Mouse (Mus musculus): ENCODE measurements around the gene Syne1.

Gene Syne1

DNA sequence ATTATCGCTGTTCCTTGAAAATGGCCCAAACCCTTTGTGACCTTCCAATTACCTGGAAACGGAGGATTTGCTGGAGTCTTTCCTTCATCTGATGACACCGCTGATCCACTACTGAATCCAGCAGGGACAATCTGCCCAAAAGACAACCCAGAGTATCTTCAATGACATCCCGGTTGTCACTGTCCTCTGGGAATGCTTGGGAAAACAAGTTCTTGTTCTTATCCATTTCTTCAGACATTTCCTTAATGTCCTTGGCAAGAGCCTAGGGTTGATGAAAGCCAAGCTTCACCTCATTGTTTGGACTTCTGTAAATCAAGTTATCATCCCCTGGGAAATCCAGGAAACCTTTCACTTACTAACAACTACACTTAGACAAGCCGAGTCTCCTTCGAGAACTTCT lies 398.2 kb downstream of the Syne1 start:
- no peak for DNase-seq (ENCODE audit: low read depth, low spot score)

DNA sequence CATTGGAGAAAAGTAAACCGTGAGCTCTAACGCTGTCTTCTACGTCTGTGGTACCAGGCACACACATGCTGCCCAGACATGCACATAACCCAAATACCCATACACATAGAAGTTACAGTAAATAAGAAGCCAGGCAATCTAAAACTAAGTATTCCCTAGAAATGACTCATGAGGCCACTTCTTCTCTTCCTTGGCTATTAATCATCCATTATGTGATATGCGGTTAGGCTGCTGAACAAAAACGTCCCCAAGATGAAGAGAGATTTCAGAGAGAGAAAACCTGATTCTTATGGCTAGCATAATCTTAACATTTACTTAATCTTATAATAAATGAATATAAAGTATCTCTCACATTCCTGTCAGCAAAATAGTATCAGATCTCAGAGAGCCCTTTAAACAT lies 409.8 kb downstream of the Syne1 start:
- DNase-seq (ENCODE audit: low read depth, low spot score), result no peak

DNA sequence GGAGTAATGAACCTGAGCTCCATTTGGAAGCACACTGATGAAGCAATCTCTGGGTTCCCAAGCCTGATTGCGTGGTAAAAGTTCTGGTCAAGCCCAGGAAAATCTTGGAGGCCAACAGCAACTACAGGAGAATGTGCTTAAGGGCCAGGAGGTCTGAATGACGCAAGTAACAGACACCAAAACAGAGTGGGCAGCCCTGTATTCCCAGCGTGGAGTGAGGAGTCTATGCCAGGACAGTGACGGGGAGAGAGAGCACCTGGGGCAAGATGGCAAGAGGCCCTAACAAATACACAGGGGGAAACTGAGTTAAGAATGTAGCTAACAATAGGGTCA lies 411.4 kb downstream of the Syne1 start:
- peak; percentile 27 for DNase-seq (ENCODE audit: low read depth, low spot score)

DNA sequence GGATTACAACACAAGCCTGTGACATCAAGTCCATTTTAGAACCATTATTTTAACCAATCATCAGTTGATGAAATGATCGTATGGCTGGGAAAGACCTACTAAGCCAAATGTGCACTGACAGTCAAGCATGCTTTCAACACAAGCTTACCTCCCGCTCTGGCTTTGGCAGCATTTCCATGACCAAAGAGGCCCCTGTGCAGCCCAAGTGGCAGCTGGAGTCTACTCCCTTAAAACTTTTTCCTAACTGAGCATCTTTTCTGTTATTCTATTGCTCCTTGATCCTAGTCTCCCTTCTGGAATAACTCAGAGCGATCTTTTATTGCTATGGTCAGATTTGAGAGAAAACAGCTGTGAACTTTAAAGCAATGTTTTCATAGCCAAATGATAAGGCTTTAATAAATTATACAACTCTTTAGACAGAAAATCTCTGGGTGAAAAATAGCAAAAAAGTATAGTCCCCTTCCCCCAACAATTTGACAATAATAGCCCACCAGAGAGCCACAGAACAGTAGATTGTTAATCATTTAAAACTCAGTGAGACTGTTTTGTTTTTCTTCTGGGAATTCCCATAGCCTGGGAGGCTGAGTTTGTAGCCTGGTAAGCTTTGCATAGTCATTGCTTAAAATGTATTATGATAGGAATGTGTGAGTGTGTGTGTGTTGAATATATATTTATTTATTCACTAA lies 411.9 kb downstream of the Syne1 start:
- DNase-seq (ENCODE audit: low read depth, low spot score), result no peak

DNA sequence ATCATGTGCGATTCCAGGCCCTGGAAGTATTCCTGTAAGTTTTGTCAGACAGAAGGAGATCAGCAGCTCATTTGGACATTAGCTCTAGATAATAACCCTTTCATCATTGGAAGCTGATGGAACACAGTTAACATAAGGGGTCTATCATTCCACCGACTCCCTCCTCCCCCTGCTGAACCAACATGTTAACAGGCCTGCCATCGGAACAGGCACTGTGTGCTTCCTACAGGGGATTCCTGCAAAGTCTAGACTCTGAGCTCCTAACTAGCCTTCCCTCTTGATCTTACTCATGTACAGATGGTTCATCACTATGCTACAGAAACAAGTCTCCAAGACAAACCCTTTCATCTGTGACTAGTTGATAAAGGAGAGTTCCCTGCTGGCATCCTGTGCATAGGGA lies 419.2 kb downstream of the Syne1 start:
- DNase-seq (ENCODE audit: low read depth, low spot score), result no peak

DNA sequence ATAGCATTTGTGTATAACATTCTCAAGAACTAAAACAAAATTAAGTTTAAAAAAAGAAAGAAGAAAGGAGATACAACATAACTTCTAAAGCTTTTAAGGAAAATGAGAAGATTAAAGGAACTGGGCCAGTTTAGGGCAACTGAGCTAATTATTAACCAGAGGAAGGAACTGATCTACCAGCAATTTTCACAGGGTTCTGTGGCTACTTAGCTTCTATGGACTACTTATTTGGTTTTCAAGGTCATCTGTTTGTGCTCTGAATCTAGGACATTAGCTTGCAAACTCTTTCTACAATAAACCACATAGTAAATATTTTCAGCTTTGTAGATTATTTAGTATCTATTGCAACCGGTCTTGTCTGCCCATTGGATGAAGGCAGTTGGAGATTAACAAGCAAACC lies 420.8 kb downstream of the Syne1 start:
- no peak for DNase-seq (ENCODE audit: low read depth, low spot score)

DNA sequence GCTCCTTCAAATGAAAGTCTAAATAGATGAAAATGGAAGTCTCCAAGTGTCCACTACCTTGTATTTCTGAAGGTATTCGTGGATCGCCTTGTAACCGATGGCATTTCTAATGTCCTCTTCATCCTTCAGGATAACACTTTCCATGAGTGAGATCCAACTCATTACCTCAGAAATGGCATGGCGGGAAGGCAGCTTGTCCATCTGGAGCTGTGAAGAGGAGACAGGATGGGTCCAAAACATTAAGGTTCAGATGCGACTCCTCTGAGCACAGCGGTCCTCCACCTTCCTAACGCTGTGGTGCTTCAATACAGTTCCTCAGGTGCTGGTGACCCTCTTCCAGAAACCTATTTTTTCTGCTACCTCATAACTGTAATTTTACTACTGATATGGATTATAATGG lies 426.5 kb downstream of the Syne1 start:
- no peak for DNase-seq (ENCODE audit: low read depth, low spot score)

DNA sequence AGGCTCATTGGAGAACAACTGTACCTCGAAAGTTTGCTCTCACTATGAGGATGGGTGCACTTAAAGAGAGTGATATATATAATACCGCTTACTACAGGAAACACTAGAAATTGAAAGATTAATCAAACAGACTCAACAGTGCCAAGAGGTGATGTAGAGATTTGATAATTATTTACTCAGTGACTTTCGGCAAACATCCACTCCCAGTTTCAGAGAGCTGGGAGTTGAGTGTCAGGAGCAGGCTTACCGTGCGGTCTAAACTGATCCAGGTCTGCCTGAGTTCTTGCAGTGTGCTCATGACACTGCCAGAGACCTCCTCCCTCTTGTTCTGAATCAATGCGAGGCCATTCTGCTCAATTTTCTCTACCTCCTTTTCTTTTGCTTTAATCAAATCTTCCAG lies 434.6 kb downstream of the Syne1 start:
- DNase-seq (ENCODE audit: low read depth, low spot score), result no peak

DNA sequence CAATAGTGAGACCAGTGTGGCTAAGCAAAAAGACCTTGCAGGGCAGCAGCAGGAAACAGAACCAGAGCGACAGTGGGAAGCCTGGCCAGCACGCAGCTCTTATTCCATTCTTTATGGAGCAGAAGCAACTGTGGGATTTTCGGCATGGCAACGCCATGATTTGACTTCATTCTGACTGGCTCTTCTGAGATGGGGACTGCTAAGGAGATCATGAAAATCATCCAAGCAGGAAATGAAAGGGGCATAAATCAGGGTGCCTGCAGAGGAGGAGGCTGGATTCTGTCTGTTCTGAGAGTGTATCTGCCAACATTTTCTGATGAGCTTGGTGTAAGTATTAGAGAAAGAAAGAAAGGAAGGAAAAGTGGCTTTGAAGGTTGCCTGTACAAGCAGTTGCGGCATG lies 435.1 kb downstream of the Syne1 start:
- DNase-seq (ENCODE audit: low read depth, low spot score), result no peak

DNA sequence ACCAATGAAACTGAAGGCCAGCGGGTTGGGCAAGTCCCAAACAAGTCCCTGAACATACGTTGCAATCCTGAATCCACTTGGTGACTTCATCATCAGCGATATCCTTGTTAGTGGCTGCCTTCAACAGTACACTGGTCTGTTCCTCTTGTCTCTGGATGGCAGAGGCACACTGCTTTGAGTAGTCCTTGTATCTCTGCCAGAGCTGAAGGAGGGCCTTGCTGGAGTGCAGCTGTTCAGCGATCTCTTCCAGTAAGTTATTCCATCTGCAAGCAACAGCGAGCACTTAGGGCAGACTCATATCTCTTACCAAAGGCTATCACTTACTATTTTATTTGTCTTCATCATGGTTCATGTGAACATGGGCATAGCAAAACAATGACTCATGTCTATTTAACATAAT lies 440.5 kb downstream of the Syne1 start:
- DNase-seq (ENCODE audit: low read depth, low spot score), result peak; percentile 73

DNA sequence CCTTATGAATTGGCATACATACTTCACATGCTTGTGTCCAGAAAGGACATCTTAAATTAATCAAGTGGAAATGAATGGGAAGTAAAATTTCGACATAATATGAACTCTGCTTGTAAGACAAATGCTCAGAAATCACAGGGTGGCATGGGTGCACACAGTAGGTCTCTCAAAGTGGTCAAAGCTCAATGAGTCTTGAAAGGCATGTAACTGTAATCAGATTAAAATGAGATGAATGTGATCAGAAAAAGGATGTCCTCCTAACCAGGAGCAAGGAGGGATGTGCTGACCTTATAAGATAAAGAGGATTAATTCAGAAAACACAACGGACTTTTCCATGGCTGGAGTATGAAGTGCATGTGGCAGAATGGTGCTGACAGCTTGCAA lies 453.5 kb downstream of the Syne1 start:
- no peak for DNase-seq (ENCODE audit: low read depth, low spot score)

DNA sequence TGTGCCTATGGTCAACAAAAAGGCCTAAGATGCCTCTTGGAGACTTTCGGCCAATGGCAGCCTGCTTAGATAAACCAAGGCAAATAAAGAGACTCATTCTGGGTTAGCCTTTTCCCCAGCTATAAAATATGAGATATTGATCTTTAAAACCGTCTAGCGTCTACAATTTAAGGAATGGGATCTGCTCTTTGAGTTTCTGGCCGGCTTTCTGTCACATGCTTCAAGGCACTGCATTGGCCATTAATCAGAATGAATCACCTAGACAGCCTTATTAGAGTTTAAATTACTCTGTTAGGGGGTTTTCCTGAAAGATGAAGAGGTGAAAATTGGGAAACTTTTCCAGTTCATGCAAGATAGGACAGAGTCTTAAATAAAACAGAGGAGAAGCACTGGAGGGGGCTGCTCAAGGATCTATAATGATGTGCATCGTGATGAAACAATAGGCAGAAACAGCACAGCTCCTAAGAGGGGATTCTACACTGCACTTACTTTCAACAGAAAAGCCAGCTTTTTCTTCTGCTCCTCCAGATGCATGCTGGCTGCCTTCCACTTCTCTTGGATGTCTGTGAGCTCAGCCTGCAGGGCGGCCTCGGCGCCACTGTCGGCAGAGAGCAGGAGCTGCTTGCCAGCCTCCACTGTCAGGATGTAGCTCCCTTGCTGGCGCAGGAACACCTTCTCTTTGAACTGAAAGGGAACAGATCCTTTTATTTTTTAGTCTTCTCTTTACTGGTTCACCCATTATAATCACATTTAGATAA lies 454.1 kb downstream of the Syne1 start:
- DNase-seq (ENCODE audit: low read depth, low spot score), result peak; percentile 21

DNA sequence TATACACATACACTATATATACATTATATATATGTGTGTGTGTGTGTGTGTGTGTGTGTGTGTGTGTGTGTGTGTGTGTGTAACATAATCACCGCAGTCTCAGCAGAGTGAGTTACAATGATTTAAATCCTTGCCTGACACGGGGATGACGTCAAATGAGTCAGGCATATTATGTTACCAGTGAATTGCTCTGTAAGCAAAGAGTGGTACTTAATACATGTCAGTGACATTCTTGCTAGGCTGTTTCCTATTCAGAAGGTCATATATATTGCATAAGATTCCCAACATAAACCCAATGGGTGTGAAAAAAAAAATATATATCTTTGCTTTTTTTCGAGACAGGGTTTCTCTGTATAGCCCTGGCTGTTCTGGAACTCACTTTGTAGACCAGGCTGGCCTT lies 462.1 kb downstream of the Syne1 start:
- DNase-seq (ENCODE audit: low read depth, low spot score), result no peak

DNA sequence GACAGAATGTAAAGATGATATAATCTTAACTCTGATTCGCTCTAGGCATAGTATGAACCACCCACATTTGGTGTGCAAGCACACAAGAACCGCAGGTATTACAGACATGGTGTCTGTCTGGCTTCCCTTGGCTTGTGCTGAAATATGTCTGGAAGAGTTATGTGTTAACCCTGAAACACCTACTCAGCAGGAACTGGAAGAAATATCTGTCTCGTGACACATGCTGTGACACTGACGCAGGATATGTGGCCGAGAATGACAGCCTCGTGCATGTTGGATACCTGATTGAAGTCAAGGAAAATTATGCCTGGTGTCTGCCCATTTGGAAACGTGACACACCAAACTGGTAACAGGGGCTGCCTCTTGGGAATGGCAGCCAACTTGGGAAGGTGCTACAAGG lies 463.9 kb downstream of the Syne1 start:
- DNase-seq (ENCODE audit: low read depth, low spot score), result no peak

DNA sequence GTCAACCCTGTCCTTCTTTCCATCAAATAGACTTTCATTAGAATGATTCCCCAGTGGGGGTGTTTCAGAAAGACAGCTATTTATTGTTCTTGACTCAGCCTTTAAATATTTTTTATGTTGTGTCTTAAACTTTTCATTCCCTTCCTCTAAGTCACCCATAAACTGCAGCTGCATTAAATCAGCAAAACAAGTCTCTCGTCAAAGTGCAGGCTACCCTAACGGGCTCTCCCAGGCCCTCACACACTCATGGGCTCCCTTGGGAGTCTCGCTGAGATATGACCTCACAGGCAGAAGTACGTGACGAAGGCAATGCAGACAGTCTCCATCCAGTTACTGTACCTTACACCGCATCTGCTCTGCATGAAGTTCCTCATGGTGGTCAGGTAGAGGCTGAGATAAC lies 465.0 kb downstream of the Syne1 start:
- DNase-seq (ENCODE audit: low read depth, low spot score), result no peak

DNA sequence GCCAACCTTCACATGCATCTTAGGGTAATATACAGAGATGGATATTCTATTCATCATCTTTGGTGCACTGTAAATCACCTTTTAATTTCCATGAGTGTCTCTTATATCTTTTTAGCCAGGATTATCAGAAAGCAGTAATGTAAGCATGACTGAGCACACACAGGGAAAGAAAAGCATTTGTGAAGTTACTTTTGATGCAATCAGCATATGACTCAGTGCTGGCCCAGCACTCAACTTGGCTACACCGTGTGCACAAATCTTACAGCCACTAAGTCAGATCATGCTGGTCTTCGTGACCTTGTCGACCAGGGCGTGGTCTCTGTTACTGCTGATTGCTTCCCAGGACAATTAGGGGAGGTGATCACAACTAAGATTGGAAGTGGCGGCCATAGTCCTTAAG lies 465.5 kb downstream of the Syne1 start:
- peak; percentile 21 for DNase-seq (ENCODE audit: low read depth, low spot score)

DNA sequence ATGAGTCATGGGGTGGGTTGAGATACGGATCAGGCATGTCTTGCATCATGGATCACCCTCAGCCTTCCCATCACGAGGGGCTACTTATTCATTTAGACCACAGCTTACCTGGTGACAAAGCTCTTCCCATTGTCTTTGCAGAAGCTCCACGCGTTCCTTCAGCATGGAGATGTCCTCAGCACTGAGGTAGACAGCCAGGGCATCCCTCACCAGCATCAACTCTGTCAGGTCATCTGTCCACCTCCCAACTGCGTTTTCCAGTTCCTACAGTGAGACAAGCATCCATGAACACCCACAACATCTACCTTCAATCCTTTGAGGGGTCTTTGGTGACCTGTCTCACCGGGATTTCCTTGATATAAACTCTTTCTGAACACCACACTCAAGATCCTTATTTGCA lies 467.6 kb downstream of the Syne1 start:
- DNase-seq (ENCODE audit: low read depth, low spot score), result no peak

DNA sequence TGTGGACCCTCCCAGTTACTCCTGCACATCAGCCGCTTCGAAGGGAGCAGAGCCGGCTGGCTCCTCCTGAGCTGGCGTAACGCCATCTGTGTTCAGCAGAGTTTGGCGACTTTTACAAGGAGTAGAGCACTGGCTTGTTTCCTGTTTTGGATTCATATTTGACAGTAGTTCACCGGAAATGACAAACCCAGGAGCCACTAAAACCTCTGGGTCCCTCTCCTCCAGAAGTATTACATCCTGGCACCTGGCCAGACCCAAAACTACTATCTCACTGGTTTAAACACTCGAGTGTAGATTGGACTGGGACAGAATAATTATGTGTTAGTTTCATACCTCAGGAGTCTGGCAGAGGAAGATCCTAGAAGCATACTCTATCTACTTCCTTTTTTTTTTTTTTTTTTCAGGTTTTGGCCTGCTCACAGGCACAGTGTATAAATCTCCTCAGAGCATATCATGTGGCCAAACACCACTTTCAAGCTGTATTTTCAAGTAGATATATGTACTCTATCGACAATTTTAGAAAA lies 471.3 kb downstream of the Syne1 start:
- peak; percentile 64 for DNase-seq (ENCODE audit: low read depth, low spot score)

DNA sequence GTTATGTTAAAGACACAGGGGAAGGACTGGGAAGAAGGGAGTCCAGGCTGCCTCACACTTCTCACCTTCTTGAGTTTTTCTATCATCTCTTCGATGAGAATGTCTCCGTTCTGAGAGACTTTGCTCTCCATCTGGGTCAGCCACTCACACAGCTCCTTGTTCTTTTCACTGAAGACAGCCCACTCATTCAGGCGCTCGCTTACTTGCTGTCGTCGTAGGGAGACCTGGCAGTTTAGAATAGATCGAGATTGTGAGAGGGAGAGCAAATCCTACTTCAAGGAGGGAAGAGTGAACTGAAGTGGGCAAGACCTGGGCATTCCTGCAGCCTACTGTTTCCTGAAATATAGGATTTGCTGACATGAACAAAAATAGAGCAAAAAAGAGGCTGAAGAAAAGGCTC lies 475.6 kb downstream of the Syne1 start:
- no peak for DNase-seq (ENCODE audit: low read depth, low spot score)

DNA sequence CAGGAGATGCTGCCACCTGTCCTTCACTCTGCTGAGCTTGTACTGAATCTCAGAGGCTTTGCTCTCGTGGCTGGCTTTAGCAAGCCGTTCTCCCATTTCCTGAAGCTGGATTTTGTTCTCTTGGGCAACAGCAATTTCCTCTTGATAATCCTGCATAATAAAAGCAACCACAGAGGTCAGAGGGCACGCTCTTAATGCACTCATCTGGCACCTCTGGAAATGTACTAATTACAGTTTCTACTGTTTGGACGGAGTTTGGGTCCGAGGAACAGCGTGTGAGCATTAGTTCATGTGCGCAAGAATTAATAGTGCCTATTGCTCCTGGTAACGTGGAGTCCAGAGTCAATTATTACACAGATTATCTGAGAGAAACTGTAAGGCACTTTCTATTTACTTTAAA lies 479.2 kb downstream of the Syne1 start:
- no peak for DNase-seq (ENCODE audit: low read depth, low spot score)

DNA sequence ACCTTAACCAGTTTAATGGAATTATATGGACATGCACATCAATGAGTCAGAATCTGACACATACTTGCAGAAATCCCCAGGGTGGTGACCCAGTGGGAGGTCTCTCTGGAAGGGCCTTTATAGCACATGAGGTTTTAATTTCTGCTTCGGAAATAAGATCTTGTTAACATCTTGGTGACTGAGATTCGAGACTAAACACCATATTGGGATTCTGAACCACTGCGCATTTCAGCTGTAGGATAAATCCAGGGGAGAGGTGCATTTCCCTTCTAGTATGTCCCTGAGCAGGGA lies 480.4 kb downstream of the Syne1 start:
- no peak for DNase-seq (ENCODE audit: low read depth, low spot score)

DNA sequence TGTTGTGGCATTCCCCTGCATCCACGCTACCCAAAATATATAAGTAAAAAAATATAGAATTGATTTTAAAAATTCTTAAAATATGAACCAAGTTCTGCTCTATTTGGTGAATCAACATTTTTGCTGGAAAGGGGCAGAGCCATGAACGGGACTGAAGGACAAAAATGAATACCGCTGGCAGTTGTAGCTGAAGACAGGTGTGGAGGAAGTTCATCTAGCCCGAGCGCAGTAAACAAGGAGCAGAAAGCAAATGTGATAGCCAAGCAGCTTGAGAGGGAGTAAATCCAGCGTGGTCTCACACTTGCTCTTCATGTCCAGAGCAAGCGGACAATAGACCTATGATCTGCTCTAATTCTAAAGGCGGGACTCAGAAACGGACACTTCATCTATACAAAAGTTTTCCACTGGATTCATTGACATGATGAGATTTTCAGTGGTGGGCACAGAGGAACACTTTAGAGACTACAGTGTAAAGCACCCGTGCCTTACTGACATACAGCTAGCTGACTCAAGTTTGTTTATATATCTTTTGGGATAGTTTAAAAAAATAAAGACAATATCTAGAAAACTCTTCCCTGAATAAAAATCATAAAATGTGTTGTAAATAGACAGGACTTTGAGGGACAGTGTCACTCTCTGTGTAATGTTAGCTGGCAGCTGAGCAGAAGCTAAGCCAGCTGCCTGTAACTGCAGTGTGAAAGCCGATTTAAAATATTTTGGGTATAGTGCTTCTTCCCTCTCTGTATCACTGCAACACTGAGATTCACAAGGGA lies 480.9 kb downstream of the Syne1 start:
- no peak for DNase-seq (ENCODE audit: low read depth, low spot score)

DNA sequence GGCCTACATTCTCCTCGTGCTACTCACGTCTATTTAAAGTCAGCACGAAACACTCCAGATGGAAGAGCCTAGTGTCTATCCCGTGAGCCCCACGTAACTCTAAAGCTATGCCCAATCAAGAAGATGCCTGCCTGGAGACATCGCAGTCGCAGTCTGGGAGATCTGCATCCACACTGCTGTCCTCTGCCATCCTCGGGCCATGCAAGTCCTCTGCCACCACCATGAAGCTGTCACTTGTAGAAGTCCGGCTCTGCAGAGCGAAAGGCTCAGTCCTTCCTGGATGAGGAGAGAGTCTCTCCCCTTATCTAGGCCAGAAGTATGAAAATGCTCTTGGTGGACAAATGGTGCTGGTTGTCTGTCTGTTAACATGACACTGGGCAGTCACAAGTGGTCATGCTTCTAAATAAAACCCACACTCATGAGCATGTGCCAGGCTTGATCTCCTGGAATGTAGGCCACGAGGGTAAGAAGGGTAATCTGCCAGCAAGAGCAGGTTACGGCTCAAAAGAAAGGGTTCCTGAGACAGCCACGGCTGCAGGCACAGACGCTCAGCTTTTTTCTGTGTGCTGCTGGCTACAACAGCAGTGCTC lies 482.5 kb downstream of the Syne1 start, which contains the start of gene Gm10097:
TSS of gene Gm10097 (plus strand) at position 517 of the 590 bp plus-strand sequence.
- DNase-seq (ENCODE audit: low read depth, low spot score), result peak; percentile 72

All from skeletal muscle tissue, adult 2 months (tissue).